Mouse (Mus musculus) forebrain, embryonic 15.5 days (tissue): ENCODE measurements around the gene Kif9. TPM values are rescaled to one million over a fixed set of nuclear protein-coding genes. Genes with fewer than 3 reads are reported as not detected.

ENCODE experiments used
- ATAC-seq: fragments of 200-750 bp; cut with Nextera tagmentation; replicated peaks from 2 replicates; pipeline ENCODE4 v1.8.0; 2017; ENCODE audit warnings: mild to moderate bottlenecking, moderate TSS enrichment, moderate library complexity
- H3K27ac ChIP-seq: fragments of 300-500 bp; sonication (generic); replicated peaks from 2 replicates; pipeline ENCODE4 v1.5.1; 2015; ENCODE audit warnings: mild to moderate bottlenecking, inconsistent platforms
- H3K27me3 ChIP-seq: fragments of 300-500 bp; sonication (generic); 2 replicates; pipeline ENCODE4 v1.6.1; 2015; ENCODE audit warnings: inconsistent platforms
- H3K36me3 ChIP-seq: fragments of 300-500 bp; sonication (generic); 2 replicates; pipeline ENCODE4 v1.6.1; 2015; ENCODE audit warnings: mild to moderate bottlenecking, inconsistent platforms
- H3K4me1 ChIP-seq: fragments of 300-500 bp; sonication (generic); 2 replicates; pipeline ENCODE4 v1.6.1; 2015; ENCODE audit warnings: inconsistent platforms
- H3K4me2 ChIP-seq: fragments of 300-500 bp; sonication (generic); replicated peaks from 2 replicates; pipeline ENCODE4 v1.6.1; 2015; ENCODE audit warnings: mild to moderate bottlenecking, inconsistent platforms
- H3K4me3 ChIP-seq: fragments of 300-500 bp; sonication (generic); 2 replicates; pipeline ENCODE4 v1.5.1; 2015; ENCODE audit warnings: mild to moderate bottlenecking, inconsistent platforms
- H3K9ac ChIP-seq: fragments of 300-500 bp; sonication (generic); replicated peaks from 2 replicates; pipeline ENCODE4 v1.6.1; 2015; ENCODE audit warnings: mild to moderate bottlenecking, inconsistent platforms
- H3K9me3 ChIP-seq: fragments of 300-500 bp; sonication (generic); 2 replicates; pipeline ENCODE4 v1.6.1; 2016; ENCODE audit warnings: inconsistent platforms
- WGBS: fragments of 180-500 bp; shearing (Covaris S2); methylation state at CpG from one replicate; pipeline ENCODE4 v1.1.7; 2015; ENCODE audit warnings: mixed read lengths; 5-methylcytosine and 5-hydroxymethylcytosine counted together
- polyA plus RNA-seq: library from polyadenylated mRNA; unstranded; fragments of >200 nt; fragmentation: Nextera tagmentation; extraction: Ambion mirVana; gene quantifications from 2 replicates; pipeline ENCODE4 v1.2.1, GENCODE M21; 2015

Gene Kif9
- polyA plus RNA-seq: 2.7 and 4.1 TPM in 2 replicates

GRCm38 (mm10) chr9:110476124-110477091 lies at the start of gene Kif9, which contains the start of gene Klhl18:
Kif9 (plus strand) TSS chr9:110476958.
Klhl18 (minus strand) TSS chr9:110476694.
- peak within 1 kb of the TSS; percentile 86 for H3K27ac ChIP-seq
- ATAC-seq: peak; percentile 99
- H3K4me3 ChIP-seq: peak within 1 kb of the TSS; percentile 60
- H3K4me1 ChIP-seq: peaks cover 22% of the 10 kb centered on the region
- no peaks in the 10 kb centered on the region for H3K36me3 ChIP-seq
- H3K9ac ChIP-seq: peak within 1 kb of the TSS; percentile 64
- H3K27me3 ChIP-seq: peaks cover 4% of the 10 kb centered on the region; the same call in 1 of the 2 replicates
- H3K9me3 ChIP-seq: no peaks in the 10 kb centered on the region
- under 1% methylated on average over 53 of the region's 53 CpGs for WGBS
- H3K4me2 ChIP-seq: peak within 1 kb of the TSS; percentile 72

- Histone ChIP-seq H3K4me3 (no peak overlapping the region), H3K27me3 (no peaks in the 10 kb centered on the region), H3K9me3 (no peaks in the 10 kb centered on the region), H3K36me3 (peaks cover 36% of the 10 kb centered on the region), H3K9ac (no peak overlapping the region), H3K4me2 (no peak overlapping the region), H3K4me1 (no peaks in the 10 kb centered on the region), H3K27ac (no peak overlapping the region)
- no peak for ATAC-seq
- WGBS: 74% methylated on average over 8 of the region's 8 CpGs
These were observed 45.5 kb upstream of the Kif9 start for GRCm38 (mm10) chr9:110431241-110431640.

- H3K36me3 ChIP-seq: peaks cover 33% of the 10 kb centered on the region
- no peaks in the 10 kb centered on the region for H3K27me3 ChIP-seq
- H3K4me1 ChIP-seq: no peaks in the 10 kb centered on the region
- H3K27ac ChIP-seq: no peak overlapping the region
- H3K9ac ChIP-seq: no peak overlapping the region
- H3K4me2 ChIP-seq: no peak overlapping the region
- no peaks in the 10 kb centered on the region for H3K9me3 ChIP-seq
- 93% methylated on average over 2 of the region's 2 CpGs for WGBS
- ATAC-seq: no peak
- no peak overlapping the region for H3K4me3 ChIP-seq
These were observed 43.7 kb upstream of the Kif9 start for GRCm38 (mm10) chr9:110433045-110433444.

- ATAC-seq: no peak
- Histone ChIP-seq H3K4me2 (no peak overlapping the region), H3K9ac (no peak overlapping the region), H3K27ac (no peak overlapping the region), H3K36me3 (peaks cover 17% of the 10 kb centered on the region), H3K4me1 (no peaks in the 10 kb centered on the region), H3K4me3 (no peak overlapping the region), H3K9me3 (no peaks in the 10 kb centered on the region), H3K27me3 (no peaks in the 10 kb centered on the region)
- 95% methylated on average over 11 of the region's 11 CpGs for WGBS
These were observed 40.7 kb upstream of the Kif9 start for GRCm38 (mm10) chr9:110436041-110436440.

GRCm38 (mm10) chr9:110440049-110440448 lies 36.7 kb upstream of the Kif9 start:
- no peak overlapping the region for H3K27ac ChIP-seq
- peaks cover 13% of the 10 kb centered on the region for H3K36me3 ChIP-seq
- H3K9me3 ChIP-seq: no peaks in the 10 kb centered on the region
- H3K27me3 ChIP-seq: no peaks in the 10 kb centered on the region
- ATAC-seq: no peak
- 87% methylated on average over 2 of the region's 5 CpGs for WGBS
- no peaks in the 10 kb centered on the region for H3K4me1 ChIP-seq
- no peak overlapping the region for H3K4me2 ChIP-seq
- H3K9ac ChIP-seq: no peak overlapping the region
- no peak overlapping the region for H3K4me3 ChIP-seq

- Histone ChIP-seq H3K36me3 (peaks cover 13% of the 10 kb centered on the region), H3K9ac (no peak overlapping the region), H3K4me3 (no peak overlapping the region), H3K9me3 (no peaks in the 10 kb centered on the region), H3K27ac (no peak overlapping the region), H3K27me3 (no peaks in the 10 kb centered on the region), H3K4me1 (no peaks in the 10 kb centered on the region), H3K4me2 (no peak overlapping the region)
- 86% methylated on average over 6 of the region's 6 CpGs for WGBS
- ATAC-seq: no peak
These were observed 36.2 kb upstream of the Kif9 start for GRCm38 (mm10) chr9:110440559-110440958.

GRCm38 (mm10) chr9:110448356-110448755 lies 28.4 kb upstream of the Kif9 start:
- Histone ChIP-seq H3K9ac (no peak overlapping the region), H3K4me3 (no peak overlapping the region), H3K9me3 (no peaks in the 10 kb centered on the region), H3K27ac (no peak overlapping the region), H3K36me3 (peaks cover 11% of the 10 kb centered on the region; the same call in 1 of the 2 replicates), H3K27me3 (no peaks in the 10 kb centered on the region), H3K4me1 (peaks cover 3% of the 10 kb centered on the region; the same call in 1 of the 2 replicates), H3K4me2 (no peak overlapping the region)
- WGBS: 84% methylated on average over 15 of the region's 15 CpGs
- peak; percentile 29 for ATAC-seq

- H3K27ac ChIP-seq: no peak overlapping the region
- H3K9ac ChIP-seq: no peak overlapping the region
- peaks cover 11% of the 10 kb centered on the region; the same call in 1 of the 2 replicates for H3K36me3 ChIP-seq
- no peak overlapping the region for H3K4me3 ChIP-seq
- ATAC-seq: peak; percentile 93
- H3K9me3 ChIP-seq: no peaks in the 10 kb centered on the region
- no peak overlapping the region for H3K4me2 ChIP-seq
- peaks cover 3% of the 10 kb centered on the region; the same call in 1 of the 2 replicates for H3K4me1 ChIP-seq
- H3K27me3 ChIP-seq: no peaks in the 10 kb centered on the region
- WGBS: 31% methylated on average over 11 of the region's 11 CpGs
These were observed 27.7 kb upstream of the Kif9 start for GRCm38 (mm10) chr9:110448857-110449617.

- H3K9ac ChIP-seq: no peak overlapping the region
- no peak overlapping the region for H3K4me2 ChIP-seq
- H3K27me3 ChIP-seq: no peaks in the 10 kb centered on the region
- ATAC-seq: no peak
- H3K27ac ChIP-seq: no peak overlapping the region
- no peaks in the 10 kb centered on the region for H3K9me3 ChIP-seq
- 78% methylated on average over 3 of the region's 3 CpGs for WGBS
- no peak overlapping the region for H3K4me3 ChIP-seq
- peaks cover 8% of the 10 kb centered on the region; the same call in 1 of the 2 replicates for H3K36me3 ChIP-seq
- peaks cover 3% of the 10 kb centered on the region; the same call in 1 of the 2 replicates for H3K4me1 ChIP-seq
These were observed 24.2 kb upstream of the Kif9 start for GRCm38 (mm10) chr9:110452523-110452922.

- peaks cover 6% of the 10 kb centered on the region; the same call in 1 of the 2 replicates for H3K36me3 ChIP-seq
- H3K9me3 ChIP-seq: no peaks in the 10 kb centered on the region
- H3K4me2 ChIP-seq: no peak overlapping the region
- no peaks in the 10 kb centered on the region for H3K4me1 ChIP-seq
- H3K27ac ChIP-seq: no peak overlapping the region
- H3K4me3 ChIP-seq: no peak overlapping the region
- no peak for ATAC-seq
- H3K27me3 ChIP-seq: no peaks in the 10 kb centered on the region
- no peak overlapping the region for H3K9ac ChIP-seq
- WGBS: 81% methylated on average over 3 of the region's 3 CpGs
These were observed 18.8 kb upstream of the Kif9 start for GRCm38 (mm10) chr9:110457926-110458325.

GRCm38 (mm10) chr9:110459145-110459727 lies 17.5 kb upstream of the Kif9 start:
- Histone ChIP-seq H3K9me3 (no peaks in the 10 kb centered on the region), H3K4me2 (no peak overlapping the region), H3K36me3 (peaks cover 4% of the 10 kb centered on the region; the same call in 1 of the 2 replicates), H3K9ac (no peak overlapping the region), H3K4me3 (no peak overlapping the region), H3K4me1 (no peaks in the 10 kb centered on the region), H3K27me3 (no peaks in the 10 kb centered on the region), H3K27ac (no peak overlapping the region)
- 79% methylated on average over 2 of the region's 2 CpGs for WGBS
- no peak for ATAC-seq
